Mouse (Mus musculus) cerebellum, postnatal 25 days (tissue): ENCODE results near the gene Car11.
A peak's percentile ranks its signal among the peaks of the same experiment; 100 is the strongest.

Experiments
- DNase-seq, 2 experiments: peaks; one replicate each; pipeline ENCODE4 v3.0.0; 2021; ENCODE audit warnings: mixed read lengths in 2 of 2

Car11 gene

DNA sequence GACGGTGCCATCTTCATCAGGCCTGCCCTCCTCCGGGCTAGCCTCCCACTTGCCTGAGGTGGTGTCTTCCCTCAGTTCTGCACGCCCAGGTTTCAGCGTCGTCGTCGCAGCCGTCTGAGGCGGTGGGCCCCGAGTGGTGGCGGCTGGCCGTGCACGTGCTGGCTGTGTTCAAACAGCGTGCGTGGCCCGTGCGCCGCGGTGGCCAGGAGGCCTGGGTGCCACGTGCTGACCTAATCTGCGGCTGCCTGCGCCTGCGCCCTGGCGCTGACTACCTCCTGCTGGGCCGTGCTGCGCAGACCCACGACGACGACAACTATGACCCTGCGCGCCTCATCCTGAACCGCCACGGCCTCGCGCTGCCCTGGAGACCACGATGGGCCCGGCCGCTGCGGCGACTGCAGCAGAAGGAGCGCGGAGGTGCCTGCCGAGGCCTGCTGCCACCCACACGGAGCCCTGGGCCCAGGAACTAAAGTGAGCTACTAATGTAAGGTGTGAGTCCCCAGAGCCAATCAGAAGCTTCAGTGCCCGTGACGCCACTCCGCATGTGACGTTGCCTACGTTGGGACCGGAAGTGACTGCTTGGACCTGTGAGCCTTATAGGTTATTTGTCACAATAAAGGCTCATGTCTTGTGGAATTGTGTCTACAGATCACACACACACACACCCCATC, 5.6 kb upstream of the Car11 start, which contains the start of gene Sec1:
Gene Sec1, minus strand, starts transcription at position 482 of the 671 bp plus-strand sequence.
- DNase-seq, result peak in 1 of 2 experiments; percentile 20

DNA sequence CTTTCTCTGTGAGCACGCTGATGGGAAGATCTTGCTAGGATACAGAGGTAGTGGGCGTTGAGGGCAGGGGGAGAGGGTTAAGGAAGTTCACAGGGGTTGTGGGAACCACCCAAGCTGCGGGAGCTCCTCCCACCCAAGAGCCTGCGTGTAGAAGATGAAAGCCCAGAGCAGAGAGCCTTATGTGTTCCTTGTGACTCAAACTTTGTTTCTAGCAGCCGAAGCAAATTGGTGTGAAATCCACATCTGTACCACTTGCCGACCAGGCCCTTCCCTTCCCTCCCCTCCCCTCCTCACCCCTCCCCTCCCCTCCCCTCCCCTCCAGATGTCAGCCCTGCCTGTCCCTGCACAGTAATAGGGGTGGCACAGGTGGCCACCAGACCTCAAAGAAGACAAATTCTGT, 4.5 kb upstream of the Car11 start:
- DNase-seq, result no peak

DNA sequence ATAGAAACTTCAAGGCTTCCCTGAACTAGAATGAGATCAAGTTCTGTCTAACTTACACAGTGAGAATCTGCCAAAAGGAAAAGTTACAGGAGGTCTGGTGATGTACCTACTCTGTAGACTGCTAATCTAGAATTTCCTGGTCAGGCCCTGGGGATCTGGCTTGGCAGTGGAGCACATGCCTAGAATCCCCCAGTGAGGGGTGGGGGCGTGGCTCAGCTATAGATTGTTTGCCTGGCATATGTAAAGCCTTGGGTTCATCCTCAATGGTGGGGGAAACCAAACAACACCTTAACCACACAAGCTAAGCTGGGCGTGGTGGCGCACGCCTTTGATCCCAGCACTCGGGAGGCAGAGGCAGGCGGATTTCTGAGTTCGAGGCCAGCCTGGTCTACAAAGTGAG, 1.7 kb upstream of the Car11 start:
- peak in 1 of 2 experiments; percentile 40 for DNase-seq

DNA sequence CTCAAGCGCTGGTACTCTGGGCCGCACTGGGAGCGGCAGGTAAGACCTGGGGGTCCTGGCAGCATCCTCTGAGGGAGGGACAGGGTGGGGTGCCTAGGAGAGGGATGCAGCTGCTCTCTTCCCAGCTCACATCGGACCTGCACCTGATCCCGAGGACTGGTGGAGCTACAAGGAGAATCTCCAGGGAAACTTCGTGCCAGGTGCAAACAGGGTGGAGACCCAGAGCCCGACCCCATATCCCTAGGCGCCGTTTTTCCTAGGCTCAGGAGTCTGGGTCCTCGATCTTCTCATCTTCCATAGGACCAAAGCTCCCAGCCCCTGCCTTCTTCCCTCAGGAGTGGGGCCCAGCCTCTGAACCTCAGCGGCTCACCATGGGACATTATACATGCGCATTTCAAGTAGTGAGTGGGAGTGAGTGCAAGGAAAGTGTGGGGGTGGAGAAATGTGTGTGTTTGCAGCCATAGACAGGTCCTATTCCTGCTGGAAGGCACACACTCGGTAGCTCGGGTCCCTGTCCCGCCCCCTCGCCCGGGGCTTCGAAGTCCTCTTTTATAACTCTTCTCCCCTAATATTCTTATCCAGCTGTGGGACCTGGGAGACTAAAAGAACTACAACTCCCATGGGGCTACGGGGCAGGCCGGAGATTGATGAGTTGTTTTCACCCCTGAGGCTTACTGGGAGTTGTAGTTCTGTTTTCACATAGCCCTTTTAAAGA, 815 bp downstream of the Car11 start:
- peak; percentile 83 to 84 for DNase-seq

DNA sequence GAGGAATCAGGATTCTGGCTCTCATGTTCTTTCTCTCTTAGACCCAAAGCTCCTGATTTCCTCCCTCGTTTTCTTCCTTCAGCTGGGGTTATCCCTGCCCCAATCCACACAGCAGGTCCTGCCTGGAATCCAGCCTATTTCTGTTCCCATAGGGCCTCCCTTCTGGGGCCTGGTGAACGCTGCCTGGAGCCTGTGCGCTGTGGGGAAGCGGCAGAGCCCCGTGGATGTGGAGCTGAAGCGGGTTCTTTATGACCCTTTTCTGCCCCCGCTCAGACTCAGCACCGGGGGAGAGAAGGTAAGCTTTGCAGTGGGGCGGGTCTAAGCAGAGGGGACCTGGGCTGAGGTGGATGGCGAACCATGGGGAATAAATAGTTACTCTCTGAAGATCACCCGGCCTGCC, 1.4 kb downstream of the Car11 start:
- DNase-seq, result peak; percentile 52 to 62

DNA sequence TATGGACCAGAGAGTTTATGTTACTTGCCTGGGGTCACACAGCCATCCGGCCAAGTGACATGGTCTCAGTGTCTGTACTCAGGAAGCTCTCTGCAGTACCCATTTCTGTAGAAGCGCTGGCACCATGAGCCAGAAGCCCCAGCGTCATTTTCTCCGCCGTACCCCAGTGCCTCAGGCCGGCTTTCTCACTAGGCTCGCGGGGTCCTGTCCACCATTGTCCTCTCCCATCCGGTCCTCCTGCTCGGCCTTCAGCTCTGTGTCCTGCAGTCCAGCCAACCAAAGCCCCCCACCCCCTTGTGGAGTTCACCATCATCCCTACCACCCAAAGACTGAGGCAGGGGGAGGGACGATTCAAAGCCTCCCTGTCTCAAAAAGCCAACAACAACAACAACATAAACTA, 2.0 kb downstream of the Car11 start:
- DNase-seq, result peak; percentile 21 to 43

DNA sequence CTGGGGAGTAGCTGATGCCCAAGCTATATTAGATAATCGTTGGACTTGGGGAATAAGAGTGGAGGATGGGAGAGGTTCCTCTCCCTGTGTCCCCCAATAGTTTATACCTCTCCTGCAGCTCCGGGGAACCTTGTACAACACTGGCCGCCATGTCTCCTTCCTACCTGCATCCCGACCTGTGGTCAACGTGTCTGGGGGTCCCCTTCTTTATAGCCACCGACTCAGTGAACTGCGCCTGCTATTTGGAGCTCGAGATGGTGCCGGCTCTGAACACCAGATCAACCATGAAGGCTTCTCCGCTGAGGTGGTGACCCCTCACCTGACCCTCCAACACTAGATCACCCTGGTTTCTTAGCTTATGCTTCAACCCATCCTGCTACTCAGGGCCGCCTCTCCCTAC, 2.7 kb downstream of the Car11 start:
- DNase-seq, result no peak

DNA sequence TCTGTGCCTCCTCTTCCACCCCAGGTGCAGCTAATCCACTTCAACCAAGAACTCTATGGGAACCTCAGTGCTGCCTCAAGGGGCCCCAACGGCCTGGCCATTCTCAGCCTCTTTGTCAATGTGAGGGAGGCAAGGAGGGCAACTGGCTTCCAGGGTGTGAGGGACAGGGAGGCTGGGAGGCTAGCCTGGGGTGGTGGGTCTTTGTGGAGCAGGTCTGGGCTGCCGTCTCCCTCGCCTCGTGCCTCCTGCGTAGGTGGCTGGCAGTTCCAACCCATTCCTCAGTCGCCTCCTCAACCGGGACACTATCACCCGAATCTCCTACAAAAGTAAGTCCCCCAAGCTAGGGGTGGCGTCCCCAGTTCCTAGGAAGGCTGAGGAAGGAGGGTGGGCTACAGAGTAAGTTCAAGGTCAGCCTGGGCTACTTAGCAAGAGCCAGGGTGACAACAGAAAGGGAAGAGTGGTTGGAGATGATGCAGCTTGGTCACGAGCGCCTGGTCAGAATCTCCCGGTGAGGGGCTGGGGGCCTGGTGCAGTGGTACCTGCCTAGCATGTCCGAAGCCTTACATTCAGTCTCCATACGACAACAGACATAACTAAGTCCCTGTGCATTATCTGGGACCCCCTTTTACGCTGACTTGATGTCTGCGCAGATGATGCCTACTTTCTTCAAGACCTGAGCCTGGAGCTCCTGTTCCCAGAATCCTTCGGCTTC, 3.3 kb downstream of the Car11 start:
- DNase-seq, result peak in 1 of 2 experiments; percentile 25

DNA sequence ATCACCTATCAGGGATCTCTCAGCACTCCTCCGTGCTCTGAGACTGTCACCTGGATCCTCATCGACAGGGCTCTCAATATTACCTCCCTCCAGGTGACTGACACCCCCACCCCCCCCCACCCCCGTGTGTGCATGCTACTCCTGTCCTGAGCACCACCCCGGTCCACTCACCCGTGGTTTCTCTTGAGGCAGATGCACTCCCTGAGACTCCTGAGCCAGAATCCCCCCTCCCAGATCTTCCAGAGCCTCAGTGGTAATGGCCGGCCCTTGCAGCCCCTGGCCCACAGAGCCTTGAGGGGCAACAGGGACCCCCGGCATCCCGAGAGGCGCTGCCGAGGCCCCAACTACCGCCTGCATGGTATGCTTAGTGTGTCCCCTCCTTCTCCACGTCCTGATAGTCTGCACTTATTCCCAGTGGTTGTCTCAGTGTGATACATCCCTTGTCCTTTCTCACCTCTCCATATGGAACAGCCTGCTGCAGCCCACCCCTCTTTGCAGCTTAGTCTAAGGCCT, 3.9 kb downstream of the Car11 start:
- no peak for DNase-seq

DNA sequence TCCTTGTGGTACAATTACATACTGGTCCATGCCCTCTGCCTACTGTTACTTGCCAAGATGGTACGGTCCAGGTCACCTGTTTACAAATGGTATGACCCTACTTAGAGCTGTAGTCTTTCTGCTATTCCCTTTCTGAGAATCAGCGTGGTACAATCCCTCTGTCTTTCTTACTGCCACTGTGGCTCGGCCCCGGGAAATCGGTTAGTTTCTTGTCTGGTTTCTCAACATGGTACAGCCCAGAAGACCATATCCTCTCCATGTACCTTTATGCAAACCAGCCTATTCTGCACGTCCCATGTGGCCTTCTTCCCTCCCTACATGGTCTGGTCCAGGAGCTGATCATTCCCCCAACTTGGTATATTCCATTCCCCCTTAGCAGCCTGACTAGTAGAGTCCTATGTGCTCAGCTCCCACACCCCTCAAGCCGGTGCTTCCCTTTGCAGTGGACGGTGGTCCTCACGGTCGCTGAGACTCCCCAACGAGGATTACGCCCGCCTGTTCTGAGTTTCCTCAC, 4.5 kb downstream of the Car11 start:
- DNase-seq, result peak; percentile 79 to 85

DNA sequence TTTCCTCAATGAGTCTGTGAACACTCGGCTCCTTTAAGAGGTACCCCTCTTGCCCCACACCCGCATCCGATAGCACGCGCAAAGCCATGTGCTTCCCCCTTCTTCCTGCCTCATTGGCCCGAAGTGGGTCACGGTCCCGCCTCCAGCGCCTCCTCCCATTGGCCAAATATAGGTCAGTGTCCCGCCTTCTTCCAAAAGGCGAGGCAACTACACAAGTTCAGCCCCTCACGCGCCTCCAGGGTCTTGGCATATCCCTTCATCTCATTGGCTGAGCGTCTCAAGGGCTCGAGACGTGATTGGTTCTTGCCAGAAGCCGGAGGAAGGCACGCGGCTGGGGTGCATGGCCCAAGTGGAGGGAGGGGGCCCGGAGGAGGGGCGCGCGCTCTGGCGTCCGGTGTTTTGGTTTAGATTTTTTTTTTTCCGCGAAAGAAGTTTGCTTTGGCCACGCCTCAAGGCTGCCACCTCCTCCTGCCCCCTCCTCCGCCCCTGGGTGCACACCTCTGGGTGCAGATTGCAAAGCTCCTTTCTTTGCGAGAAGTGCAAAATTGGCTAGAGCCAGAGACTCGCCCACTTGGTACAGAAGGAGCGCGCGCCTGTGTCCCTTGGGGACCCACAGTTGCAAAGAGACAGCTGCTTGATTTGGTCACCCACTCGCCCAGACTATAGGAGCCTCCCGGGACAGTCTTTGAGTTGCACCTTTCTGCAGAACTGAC, 5.2 kb downstream of the Car11 start, which contains the start of gene Dbp:
Gene Dbp, plus strand, starts transcription at position 359 of the 713 bp plus-strand sequence.
- peak; percentile 97 to 98 for DNase-seq

DNA sequence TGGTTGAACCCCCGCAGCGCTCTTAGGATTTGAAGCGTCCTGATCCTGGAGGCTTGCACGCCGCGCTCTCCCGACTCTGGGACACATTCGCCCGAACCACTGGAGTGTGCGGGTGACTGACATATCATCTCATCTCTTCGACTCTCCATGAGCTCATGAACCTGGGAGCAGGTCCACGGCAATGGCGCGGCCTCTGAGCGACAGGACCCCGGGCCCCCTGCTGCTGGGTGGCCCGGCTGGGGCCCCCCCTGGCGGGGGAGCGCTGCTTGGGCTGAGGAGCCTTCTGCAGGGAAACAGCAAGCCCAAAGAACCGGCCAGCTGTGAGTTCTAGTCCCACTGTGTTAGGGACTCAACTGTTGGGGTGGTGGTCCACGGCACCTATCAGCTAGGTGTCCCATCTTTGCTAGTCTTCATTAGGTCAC, 5.8 kb downstream of the Car11 start:
- DNase-seq, result no peak

DNA sequence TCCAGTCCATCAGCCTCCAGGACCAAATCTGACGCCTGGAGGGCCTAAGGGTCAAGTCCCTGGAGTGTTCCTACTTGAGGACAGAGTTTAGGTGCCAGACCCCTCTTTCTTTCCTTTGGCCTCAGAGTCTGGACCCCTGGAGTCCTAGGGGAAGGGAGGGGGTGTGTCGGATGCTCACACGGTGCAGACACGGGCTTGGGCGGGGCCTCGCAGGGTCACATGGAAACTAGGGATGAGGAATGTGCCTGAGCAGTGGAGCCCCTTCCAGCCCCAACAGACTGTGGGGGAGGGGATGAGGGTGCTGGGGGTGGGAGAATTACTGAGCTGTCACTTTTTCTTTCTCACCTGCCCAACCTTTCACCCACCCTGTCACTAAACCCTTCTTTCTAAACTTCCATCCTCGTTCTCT, 6.2 kb downstream of the Car11 start:
- DNase-seq, result peak; percentile 83 to 85

DNA sequence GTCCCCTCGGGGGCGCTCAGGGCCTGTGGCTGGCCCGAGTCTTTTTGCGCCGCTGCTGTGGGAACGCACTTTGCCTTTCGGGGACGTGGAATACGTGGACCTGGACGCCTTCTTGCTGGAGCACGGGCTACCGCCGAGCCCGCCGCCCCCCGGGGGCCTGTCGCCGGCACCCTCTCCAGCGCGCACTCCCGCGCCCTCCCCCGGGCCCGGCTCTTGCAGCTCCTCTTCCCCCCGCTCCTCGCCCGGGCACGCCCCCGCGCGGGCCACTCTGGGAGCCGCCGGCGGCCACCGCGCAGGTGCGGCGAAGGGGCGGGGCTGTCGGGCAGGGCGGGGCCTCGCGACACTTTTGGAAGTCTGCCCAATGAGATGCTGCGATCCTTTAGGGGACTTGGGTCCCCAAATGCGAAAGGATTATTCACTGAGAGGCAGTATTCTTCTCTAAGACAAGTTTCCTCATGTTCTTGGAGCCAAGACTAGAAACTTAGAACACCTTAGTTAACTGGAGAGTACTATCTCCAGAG, 7.1 kb downstream of the Car11 start:
- peak; percentile 89 to 95 for DNase-seq

DNA sequence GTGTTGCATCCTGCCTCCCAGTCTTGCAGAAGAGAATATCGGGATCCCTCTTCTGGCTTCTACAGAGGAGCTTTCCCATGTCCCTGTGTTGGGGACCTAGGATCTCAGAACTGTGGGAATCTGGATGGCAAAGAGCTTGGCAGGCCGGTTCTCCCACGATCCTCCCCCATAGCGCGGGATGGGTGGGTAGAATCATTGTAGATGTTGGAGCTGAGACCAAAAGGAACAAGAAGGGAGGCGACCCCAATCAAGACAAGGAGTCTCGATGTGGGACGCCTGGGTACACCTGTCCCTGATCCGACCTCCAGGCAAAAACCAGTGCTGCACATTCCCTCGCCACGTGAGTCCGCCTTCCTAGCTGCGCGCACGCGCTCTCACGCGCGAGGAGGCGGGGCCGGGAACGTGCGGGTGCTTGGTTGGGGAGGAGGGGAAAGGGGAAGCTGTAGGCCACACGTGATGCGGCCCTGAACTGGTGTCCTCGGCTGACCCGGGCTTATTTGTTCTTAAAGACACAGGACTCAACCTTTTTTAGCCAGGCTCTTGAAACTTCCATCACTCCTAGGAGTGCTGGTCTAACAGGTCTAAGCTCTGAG, 7.8 kb downstream of the Car11 start:
- DNase-seq, result peak; percentile 98

DNA sequence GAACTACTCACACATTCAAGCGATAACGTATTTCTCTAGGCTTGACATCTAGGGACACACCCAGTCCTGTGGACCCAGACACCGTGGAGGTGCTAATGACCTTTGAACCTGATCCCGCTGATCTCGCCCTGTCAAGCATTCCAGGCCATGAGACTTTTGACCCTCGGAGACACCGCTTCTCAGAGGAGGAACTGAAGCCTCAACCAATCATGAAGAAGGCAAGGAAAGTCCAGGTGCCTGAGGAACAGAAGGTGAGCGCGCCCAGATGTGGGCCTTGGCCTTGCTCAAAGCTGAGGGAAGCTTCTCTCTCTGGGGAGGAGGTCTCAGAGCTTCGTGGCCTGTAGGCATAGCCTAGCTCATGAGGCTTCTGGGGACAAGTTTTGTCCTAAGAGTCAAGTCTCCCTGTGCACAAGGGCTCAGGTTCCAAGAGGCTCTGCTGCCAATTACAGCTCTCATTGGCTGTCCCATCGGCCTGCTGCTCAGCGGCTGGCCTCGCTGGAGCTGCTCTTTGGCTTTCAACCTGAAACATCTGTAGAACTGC, 8.6 kb downstream of the Car11 start:
- DNase-seq, result peak in 1 of 2 experiments; percentile 52

DNA sequence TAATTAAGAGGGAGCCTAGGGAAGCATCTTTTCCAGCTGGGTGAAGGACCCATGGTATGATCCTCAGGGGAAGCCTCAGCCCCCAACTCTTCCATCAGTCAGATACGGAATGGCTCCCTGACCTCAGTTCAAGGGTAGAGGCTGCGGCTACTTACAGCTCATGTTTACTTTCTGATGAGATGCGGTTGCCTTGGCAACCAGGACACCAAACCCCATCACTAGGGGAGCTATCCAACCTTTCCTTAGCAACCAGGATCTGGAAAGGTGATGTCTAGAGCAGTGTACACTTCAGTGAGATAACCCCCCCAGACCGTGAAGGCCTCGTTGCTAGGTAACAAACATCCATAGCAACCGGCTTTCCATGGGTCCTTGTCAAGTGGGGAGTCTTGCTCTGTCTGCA, 9.4 kb downstream of the Car11 start:
- DNase-seq, result peak in 1 of 2 experiments; percentile 38

DNA sequence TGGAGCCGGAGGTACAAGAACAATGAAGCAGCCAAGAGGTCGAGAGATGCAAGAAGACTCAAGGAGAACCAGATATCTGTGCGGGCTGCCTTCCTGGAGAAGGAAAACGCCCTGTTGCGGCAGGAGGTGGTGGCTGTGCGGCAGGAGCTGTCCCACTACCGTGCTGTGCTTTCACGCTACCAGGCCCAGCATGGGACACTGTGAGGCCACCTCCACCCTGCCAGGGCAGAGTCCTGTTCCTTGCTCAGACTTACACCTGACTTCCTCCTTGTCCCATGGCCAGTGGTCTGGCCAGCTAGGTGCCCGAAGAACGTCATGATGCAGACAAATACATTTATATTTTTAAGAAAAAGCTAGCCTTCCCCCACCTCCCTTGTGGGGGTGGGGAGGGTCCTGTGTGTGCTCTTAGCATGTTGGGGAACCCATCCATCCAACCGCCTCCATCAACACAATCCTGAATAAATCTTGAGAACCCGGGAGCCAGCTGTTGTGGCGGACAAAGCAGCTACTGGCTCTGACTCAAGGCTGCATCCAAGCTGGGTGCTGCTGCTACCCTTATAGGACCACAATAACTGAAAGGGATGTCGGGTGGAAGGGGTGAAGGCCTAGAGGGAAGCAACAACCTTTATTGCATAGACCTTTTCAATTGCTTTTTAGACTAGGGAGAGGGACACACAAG, 10.2 kb downstream of the Car11 start:
- DNase-seq, result peak in 1 of 2 experiments; percentile 46

DNA sequence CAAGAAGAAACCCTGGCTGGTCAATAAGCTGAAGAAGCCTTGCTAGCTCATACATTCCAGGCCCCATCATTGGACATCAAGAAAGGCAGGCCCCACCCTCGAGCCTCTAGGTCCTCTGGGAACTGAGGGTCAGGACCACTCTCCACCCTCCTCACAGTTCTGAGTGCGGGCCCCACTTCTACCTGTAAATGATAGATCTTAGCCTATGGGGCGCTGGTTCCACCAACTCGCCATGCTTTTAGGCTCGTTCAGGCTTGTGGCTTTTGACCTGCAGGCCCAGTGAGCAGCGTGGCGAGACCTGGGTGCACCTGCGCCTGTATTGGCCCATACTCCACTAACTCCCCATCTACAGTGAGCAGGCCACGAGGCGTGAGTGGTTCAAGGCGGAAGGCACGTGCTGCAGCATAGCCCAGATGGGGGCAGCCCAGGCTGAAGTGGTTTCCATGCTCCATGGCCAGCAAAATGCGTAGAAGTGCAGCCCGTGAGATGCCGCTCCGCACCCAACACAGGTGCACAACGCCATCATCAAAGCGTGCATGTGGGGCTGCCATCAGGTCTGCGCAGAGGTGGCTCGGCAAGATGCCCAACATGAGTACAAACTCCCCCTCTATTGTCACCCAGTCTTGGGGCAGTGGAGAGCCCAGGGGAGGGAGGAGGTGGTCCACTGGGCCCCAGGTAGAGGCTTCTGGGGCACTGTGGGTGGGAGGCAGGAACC, 11.0 kb downstream of the Car11 start:
- no peak for DNase-seq
